Mouse (Mus musculus): Measurements from ENCODE around the gene Egfr.

Gene Egfr

GRCm38 (mm10) chr11:16830531-16831227, 78.7 kb downstream of the Egfr start:
- DNase-seq = no peak

GRCm38 (mm10) chr11:16831974-16832464, 80.0 kb downstream of the Egfr start:
- no peak for DNase-seq

GRCm38 (mm10) chr11:16838772-16839171, 86.8 kb downstream of the Egfr start:
- DNase-seq = no peak

GRCm38 (mm10) chr11:16842924-16843323, 90.9 kb downstream of the Egfr start:
- DNase-seq = no peak

GRCm38 (mm10) chr11:16843889-16844568, 92.0 kb downstream of the Egfr start:
- no peak for DNase-seq

GRCm38 (mm10) chr11:16848881-16849280, 96.9 kb downstream of the Egfr start:
- DNase-seq = no peak

GRCm38 (mm10) chr11:16851361-16851760, 99.4 kb downstream of the Egfr start:
- no peak for DNase-seq

GRCm38 (mm10) chr11:16854111-16854510, 102.1 kb downstream of the Egfr start:
- no peak for DNase-seq

GRCm38 (mm10) chr11:16857346-16857745, 105.3 kb downstream of the Egfr start:
- DNase-seq = no peak

- DNase-seq = no peak
Observed at GRCm38 (mm10) chr11:16861037-16861436, 109.0 kb downstream of the Egfr start.

- no peak for DNase-seq
Observed at GRCm38 (mm10) chr11:16863547-16863946, 111.5 kb downstream of the Egfr start.

- no peak for DNase-seq
Observed at GRCm38 (mm10) chr11:16864980-16865561, 113.1 kb downstream of the Egfr start.

- DNase-seq = no peak
Observed at GRCm38 (mm10) chr11:16868051-16868450, 116.0 kb downstream of the Egfr start.

GRCm38 (mm10) chr11:16869506-16869905, 117.5 kb downstream of the Egfr start:
- DNase-seq = no peak

GRCm38 (mm10) chr11:16871120-16871519, 119.1 kb downstream of the Egfr start:
- peak; percentile 79 for DNase-seq

- no peak for DNase-seq
Observed at GRCm38 (mm10) chr11:16877676-16878378, 125.8 kb downstream of the Egfr start.

GRCm38 (mm10) chr11:16881932-16882331, 129.9 kb downstream of the Egfr start:
- peak; percentile 78 for DNase-seq

- no peak for DNase-seq
Observed at GRCm38 (mm10) chr11:16886152-16886551, 134.1 kb downstream of the Egfr start.

GRCm38 (mm10) chr11:16888086-16888485, 136.1 kb downstream of the Egfr start:
- DNase-seq = no peak

GRCm38 (mm10) chr11:16895441-16896356, 143.7 kb downstream of the Egfr start:
- no peak for DNase-seq

GRCm38 (mm10) chr11:16897681-16898080, 145.7 kb downstream of the Egfr start:
- DNase-seq = no peak

GRCm38 (mm10) chr11:16900182-16900581, 148.2 kb downstream of the Egfr start:
- no peak for DNase-seq

Measured in kidney, adult 11 months (tissue).